Mouse (Mus musculus): ENCODE measurements around the gene Tceanc2.

DNA sequence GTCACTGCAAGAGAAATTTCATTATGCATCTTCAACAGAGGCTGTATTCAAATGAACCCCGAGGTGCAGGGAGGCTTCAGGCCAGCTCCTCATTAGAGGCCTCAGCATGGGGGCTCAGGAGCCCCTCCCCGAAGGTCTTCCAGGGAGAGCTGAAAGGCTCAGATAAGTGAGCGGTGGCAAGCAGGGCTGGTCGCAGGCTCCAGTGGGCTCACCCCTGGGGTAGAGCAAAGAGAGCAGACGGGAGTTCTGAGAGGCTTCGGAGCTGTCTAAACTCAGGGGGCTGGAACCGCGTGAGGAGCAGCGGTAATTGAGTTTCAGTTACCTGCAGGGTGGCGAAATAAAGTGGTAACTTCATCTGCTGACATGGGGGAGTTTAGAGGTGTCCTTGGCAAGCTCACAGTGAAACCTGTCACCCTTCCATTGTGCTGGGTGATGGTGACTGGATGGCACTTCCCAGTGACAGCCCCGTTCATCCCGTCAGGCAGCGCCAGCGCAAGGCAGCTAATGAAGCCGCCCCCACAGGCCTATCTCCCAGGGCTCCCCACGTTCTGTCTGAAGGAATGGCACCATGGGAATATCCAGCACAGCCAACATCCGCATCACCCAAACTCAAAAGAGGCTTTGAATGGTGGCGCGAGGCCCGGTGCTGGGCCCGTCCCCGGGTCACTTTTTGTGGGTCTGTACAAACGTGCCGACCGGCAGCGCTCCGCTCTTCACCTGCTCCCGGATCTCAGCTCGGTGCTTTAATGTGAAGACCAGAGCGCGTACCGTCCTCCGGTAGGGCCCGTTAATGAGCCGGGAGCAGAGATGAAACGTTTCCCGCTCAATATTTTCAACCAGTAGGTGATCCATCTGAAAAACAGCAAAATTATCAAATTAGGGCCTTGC is 39.7 kb downstream of the Tceanc2 start:
- no peak for TF ChIP-seq POLR2A (IDR thresholded peaks at IDR 0.05; ENCODE audit: extremely low read depth, insufficient read depth, low read length)
- no peak for TF ChIP-seq CTCF (IDR thresholded peaks at IDR 0.05; ENCODE audit: extremely low read depth, insufficient read depth, low read length)
